Mouse (Mus musculus) forebrain, embryonic 12.5 days (tissue): ENCODE results near the gene Rplp2. TPM values are rescaled to one million over a fixed set of nuclear protein-coding genes. Genes with fewer than 3 reads are reported as not detected.

Source experiments
- ATAC-seq: fragments of 200-750 bp; cut with Nextera tagmentation; 2 replicates; pipeline ENCODE4 v1.8.0; 2017; ENCODE audit warnings: moderate TSS enrichment; ENCODE audit not compliant: low FRiP score
- H3K27ac ChIP-seq: fragments of 300-500 bp; sonication (generic); 2 replicates; pipeline ENCODE4 v1.5.1; 2016; ENCODE audit warnings: mild to moderate bottlenecking
- H3K27me3 ChIP-seq: fragments of 300-500 bp; sonication (generic); 2 replicates; pipeline ENCODE4 v1.6.1; 2016; ENCODE audit warnings: mild to moderate bottlenecking
- H3K36me3 ChIP-seq: fragments of 300-500 bp; sonication (generic); replicated peaks from 2 replicates; pipeline ENCODE4 v1.6.1; 2016; ENCODE audit warnings: mild to moderate bottlenecking
- H3K4me1 ChIP-seq: fragments of 300-500 bp; sonication (generic); 2 replicates; pipeline ENCODE4 v1.6.1; 2016
- H3K4me2 ChIP-seq: fragments of 300-500 bp; sonication (generic); 2 replicates; pipeline ENCODE4 v1.6.1; 2016; ENCODE audit warnings: mild to moderate bottlenecking, moderate library complexity
- H3K4me3 ChIP-seq: fragments of 300-500 bp; sonication (generic); replicated peaks from 2 replicates; pipeline ENCODE4 v1.5.1; 2016; ENCODE audit warnings: mild to moderate bottlenecking
- H3K9ac ChIP-seq: fragments of 300-500 bp; sonication (generic); 2 replicates; pipeline ENCODE4 v1.6.1; 2016; ENCODE audit warnings: mild to moderate bottlenecking
- H3K9me3 ChIP-seq: fragments of 300-500 bp; sonication (generic); 2 replicates; pipeline ENCODE4 v1.6.1; 2016
- WGBS: fragments of 180-500 bp; shearing (Covaris S2); methylation state at CpG from one replicate; pipeline ENCODE4 v1.1.7; 2016; 5-methylcytosine and 5-hydroxymethylcytosine counted together
- polyA plus RNA-seq: library from polyadenylated mRNA; unstranded; fragments of >200 nt; fragmentation: Nextera tagmentation; extraction: Ambion mirVana; gene quantifications from 2 replicates; pipeline ENCODE4 v1.2.1, GENCODE M21; 2016

The Rplp2 gene
- polyA plus RNA-seq, 1 experiment from 2014 or later = 986 TPM

DNA sequence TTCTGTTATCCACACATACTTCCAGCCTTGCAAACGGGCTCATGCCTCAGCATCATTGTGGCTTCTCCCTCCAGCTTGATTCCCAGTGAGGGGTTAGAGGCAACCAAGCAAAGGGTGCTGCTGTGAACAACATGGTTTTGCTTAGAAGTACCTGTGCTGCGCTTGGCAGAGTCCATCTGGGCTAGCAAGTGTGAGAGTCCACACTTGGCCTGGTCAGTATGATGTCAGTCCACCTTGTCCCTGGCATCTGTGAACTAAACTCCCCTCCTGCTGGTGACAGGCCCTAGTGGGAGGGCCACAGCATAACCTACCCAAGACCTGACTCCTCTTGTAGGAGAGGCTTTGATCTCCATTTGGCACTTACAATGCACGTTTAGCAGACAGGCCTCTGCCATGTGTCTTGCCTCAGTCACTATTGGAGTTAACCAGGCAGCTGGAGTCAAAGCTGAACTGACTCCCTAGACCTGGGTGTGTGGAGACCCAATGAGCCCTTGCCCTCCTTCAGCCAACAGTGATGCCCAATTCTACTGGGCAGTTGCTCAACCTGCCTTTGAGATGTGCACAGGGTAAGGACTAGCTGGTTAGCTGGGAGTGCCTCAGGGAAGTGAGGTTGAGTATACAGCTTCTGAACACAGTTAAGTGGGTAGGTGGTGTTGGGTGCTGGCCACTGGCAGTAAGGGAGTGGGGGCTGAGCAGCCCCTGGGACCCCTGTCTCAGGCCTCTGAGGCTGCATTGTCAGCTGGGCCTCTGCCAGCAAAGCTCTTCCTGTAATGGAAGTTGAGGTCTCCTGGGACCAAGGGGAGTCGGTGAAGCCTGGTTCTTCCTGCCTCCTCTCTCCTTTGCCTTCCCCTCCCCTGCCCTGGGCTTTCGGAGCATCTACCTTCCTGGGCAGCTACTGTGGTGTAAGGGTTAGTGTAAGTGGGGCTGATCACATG lies 37.3 kb downstream of the Rplp2 start:
- no peaks in the 10 kb centered on the region for H3K9me3 ChIP-seq
- ATAC-seq = no peak
- peaks cover 25% of the 10 kb centered on the region for H3K4me1 ChIP-seq
- H3K4me3 ChIP-seq = no peak overlapping the region
- H3K4me2 ChIP-seq = no peak overlapping the region
- no peaks in the 10 kb centered on the region for H3K36me3 ChIP-seq
- no peak overlapping the region for H3K9ac ChIP-seq
- peaks cover 30% of the 10 kb centered on the region for H3K27me3 ChIP-seq
- H3K27ac ChIP-seq = no peak overlapping the region
- 81% methylated on average over 5 of the region's 5 CpGs for WGBS

GRCm38 (mm10) chr7:141485186-141485585 lies 38.0 kb downstream of the Rplp2 start:
- Histone ChIP-seq H3K4me1 (peaks cover 25% of the 10 kb centered on the region), H3K4me2 (no peak overlapping the region), H3K9me3 (no peaks in the 10 kb centered on the region), H3K27ac (no peak overlapping the region), H3K27me3 (peaks cover 28% of the 10 kb centered on the region), H3K9ac (no peak overlapping the region), H3K4me3 (no peak overlapping the region), H3K36me3 (no peaks in the 10 kb centered on the region)
- 70% methylated on average over 2 of the region's 2 CpGs for WGBS
- ATAC-seq = no peak

- 87% methylated on average over 2 of the region's 2 CpGs for WGBS
- no peak overlapping the region for H3K4me2 ChIP-seq
- no peak for ATAC-seq
- H3K9ac ChIP-seq = no peak overlapping the region
- H3K36me3 ChIP-seq = no peaks in the 10 kb centered on the region
- peaks cover 25% of the 10 kb centered on the region for H3K4me1 ChIP-seq
- H3K4me3 ChIP-seq = no peak overlapping the region
- no peaks in the 10 kb centered on the region for H3K9me3 ChIP-seq
- no peak overlapping the region for H3K27ac ChIP-seq
- H3K27me3 ChIP-seq = peaks cover 25% of the 10 kb centered on the region
Measured at GRCm38 (mm10) chr7:141485606-141486005, 38.4 kb downstream of the Rplp2 start.

GRCm38 (mm10) chr7:141486239-141486638 lies 39.1 kb downstream of the Rplp2 start:
- Histone ChIP-seq H3K27ac (no peak overlapping the region), H3K4me2 (no peak overlapping the region), H3K9ac (no peak overlapping the region), H3K36me3 (no peaks in the 10 kb centered on the region), H3K27me3 (peaks cover 24% of the 10 kb centered on the region), H3K9me3 (no peaks in the 10 kb centered on the region), H3K4me1 (peaks cover 20% of the 10 kb centered on the region), H3K4me3 (no peak overlapping the region)
- ATAC-seq = no peak
- 86% methylated on average over 1 of the region's 1 CpGs for WGBS

DNA sequence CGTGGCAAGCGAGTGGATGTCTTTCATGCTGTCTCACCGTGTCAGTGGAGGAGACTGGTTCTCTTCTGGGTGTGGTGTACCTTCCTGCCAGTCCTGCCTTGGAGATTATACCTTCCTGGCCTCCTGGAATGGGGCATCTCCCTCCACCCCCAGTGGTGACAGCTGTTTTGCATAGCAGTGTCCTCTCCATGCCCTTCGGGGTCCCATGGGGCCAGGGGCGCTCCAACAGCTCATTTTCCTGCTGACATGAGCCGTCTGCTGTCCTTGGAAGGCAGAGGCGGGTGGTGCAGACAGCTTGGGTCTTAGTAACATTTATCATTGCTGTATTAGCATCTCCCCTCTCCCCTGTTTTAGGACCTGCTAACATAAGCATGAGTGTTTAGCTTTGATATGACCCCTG lies 40.0 kb downstream of the Rplp2 start:
- H3K27ac ChIP-seq = no peak overlapping the region

DNA sequence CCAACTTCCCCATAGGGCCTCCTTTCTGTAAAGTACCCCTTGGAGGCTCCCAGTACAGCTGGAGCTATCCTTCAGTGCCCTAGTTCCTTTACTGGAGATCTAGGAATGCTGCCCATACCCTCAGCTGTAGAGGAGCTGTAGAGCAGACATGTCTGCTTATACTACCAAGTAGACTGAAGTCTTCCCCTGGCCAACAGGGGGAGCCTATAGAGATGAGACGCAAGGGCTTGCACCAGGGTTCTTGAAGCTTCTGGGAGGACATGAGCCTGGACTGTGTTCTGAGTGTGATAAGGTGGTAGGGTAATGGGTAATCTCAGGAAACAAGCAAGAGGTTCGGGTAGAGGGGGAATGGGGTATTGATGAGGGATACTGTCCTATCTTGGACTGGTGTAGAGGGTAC lies 44.0 kb downstream of the Rplp2 start:
- WGBS = 77% methylated on average over 2 of the region's 2 CpGs
- no peak overlapping the region for H3K9ac ChIP-seq
- H3K27me3 ChIP-seq = no peaks in the 10 kb centered on the region
- no peak for ATAC-seq
- no peak overlapping the region for H3K4me2 ChIP-seq
- H3K27ac ChIP-seq = no peak overlapping the region
- H3K9me3 ChIP-seq = no peaks in the 10 kb centered on the region
- no peaks in the 10 kb centered on the region for H3K4me1 ChIP-seq
- H3K36me3 ChIP-seq = peaks cover 20% of the 10 kb centered on the region; the same call in 1 of the 2 replicates
- H3K4me3 ChIP-seq = no peak overlapping the region

More for the DNA sequence above, 40.0 kb downstream of the Rplp2 start:
- no peak overlapping the region for H3K9ac ChIP-seq
- H3K36me3 ChIP-seq = 0 out of 2 replicates have a peak, but pooled peaks cover 7% of the 10 kb centered on the region
- H3K4me1 ChIP-seq = peaks cover 13% of the 10 kb centered on the region
- H3K27me3 ChIP-seq = peaks cover 18% of the 10 kb centered on the region
- 89% methylated on average over 7 of the region's 7 CpGs for WGBS
- no peaks in the 10 kb centered on the region for H3K9me3 ChIP-seq
- H3K4me3 ChIP-seq = no peak overlapping the region
- no peak for ATAC-seq
- no peak overlapping the region for H3K4me2 ChIP-seq

DNA sequence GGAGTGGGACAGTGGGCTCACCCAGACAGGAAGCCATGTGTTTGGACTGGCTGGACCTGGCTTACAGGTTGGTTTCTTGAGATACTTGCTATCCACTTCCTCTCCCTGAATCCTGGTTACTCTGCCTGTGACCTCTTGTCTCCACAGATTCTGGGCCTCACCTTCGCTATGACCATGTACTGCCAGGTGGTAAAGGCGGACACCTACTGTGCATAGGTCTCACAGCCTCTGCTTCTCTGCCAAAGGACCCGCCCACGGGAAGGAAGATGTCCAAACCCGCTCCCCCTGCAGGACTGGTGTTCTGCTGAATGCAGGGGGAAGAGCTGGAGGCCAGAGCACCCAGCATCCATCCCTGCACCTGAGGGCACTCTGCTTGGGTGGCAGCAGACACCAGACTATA lies 45.6 kb downstream of the Rplp2 start:
- WGBS = 89% methylated on average over 5 of the region's 5 CpGs
- Histone ChIP-seq H3K9me3 (no peaks in the 10 kb centered on the region), H3K36me3 (peaks cover 22% of the 10 kb centered on the region; the same call in 1 of the 2 replicates), H3K27ac (no peak overlapping the region), H3K4me1 (no peaks in the 10 kb centered on the region), H3K27me3 (no peaks in the 10 kb centered on the region), H3K4me3 (no peak overlapping the region), H3K9ac (no peak overlapping the region), H3K4me2 (no peak overlapping the region)
- no peak for ATAC-seq

- H3K9ac ChIP-seq = no peak overlapping the region
- no peak for ATAC-seq
- no peak overlapping the region for H3K27ac ChIP-seq
- H3K36me3 ChIP-seq = peaks cover 22% of the 10 kb centered on the region; the same call in 1 of the 2 replicates
- H3K4me3 ChIP-seq = no peak overlapping the region
- 89% methylated on average over 1 of the region's 1 CpGs for WGBS
- H3K4me2 ChIP-seq = no peak overlapping the region
- no peaks in the 10 kb centered on the region for H3K27me3 ChIP-seq
- H3K9me3 ChIP-seq = no peaks in the 10 kb centered on the region
- H3K4me1 ChIP-seq = no peaks in the 10 kb centered on the region
Measured at GRCm38 (mm10) chr7:141493729-141494128, 46.6 kb downstream of the Rplp2 start.

DNA sequence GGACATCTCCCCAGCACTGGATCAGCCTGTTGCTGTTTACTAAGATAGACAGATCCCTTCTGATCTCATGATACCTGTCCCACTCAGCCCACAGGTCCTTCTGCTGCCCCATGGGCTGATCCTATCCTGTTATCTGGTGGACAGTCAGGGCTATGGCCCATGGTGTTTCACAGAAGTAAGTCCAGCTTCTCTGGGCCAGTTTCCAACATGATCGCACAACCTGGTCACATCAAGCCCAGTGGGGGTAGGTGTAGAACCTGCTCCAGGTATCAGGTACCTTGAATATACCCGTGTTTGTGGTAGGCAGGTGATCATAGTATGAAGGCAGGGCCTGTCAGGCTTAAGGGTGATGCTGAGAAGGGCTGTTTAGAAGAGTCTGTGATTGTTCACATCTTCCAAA lies 48.2 kb downstream of the Rplp2 start:
- ATAC-seq = no peak
- H3K9me3 ChIP-seq = no peaks in the 10 kb centered on the region
- 77% methylated on average over 2 of the region's 2 CpGs for WGBS
- H3K36me3 ChIP-seq = peaks cover 29% of the 10 kb centered on the region; the same call in 1 of the 2 replicates
- H3K9ac ChIP-seq = no peak overlapping the region
- no peak overlapping the region for H3K4me3 ChIP-seq
- H3K4me1 ChIP-seq = no peaks in the 10 kb centered on the region
- no peaks in the 10 kb centered on the region for H3K27me3 ChIP-seq
- no peak overlapping the region for H3K27ac ChIP-seq
- no peak overlapping the region for H3K4me2 ChIP-seq

DNA sequence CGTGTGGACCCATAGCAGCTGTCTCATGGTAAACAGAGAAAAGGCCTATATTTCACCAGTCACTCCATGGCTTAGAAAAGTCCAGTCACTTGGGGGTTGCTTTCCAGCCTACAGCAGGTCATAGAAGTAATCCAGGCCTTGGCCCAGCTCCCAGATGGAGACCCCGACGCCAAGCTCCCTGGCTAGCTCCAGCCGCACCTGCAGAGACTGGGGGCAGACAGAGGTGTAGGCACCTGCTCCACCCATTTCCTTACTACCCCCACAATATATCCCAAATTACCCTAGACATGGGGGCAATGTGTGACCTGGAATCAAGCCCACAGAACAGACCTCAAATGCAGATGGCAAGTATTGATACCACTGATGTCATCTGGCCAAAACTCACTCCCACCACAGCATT lies 48.8 kb downstream of the Rplp2 start:
- no peaks in the 10 kb centered on the region for H3K4me1 ChIP-seq
- no peak overlapping the region for H3K9ac ChIP-seq
- H3K9me3 ChIP-seq = no peaks in the 10 kb centered on the region
- no peak overlapping the region for H3K27ac ChIP-seq
- no peaks in the 10 kb centered on the region for H3K27me3 ChIP-seq
- H3K4me3 ChIP-seq = no peak overlapping the region
- ATAC-seq = no peak
- H3K4me2 ChIP-seq = no peak overlapping the region
- 83% methylated on average over 4 of the region's 4 CpGs for WGBS
- H3K36me3 ChIP-seq = peaks cover 29% of the 10 kb centered on the region; the same call in 1 of the 2 replicates

GRCm38 (mm10) chr7:141497600-141497999 lies 50.4 kb downstream of the Rplp2 start:
- H3K36me3 ChIP-seq = peaks cover 24% of the 10 kb centered on the region
- H3K4me2 ChIP-seq = no peak overlapping the region
- no peaks in the 10 kb centered on the region for H3K9me3 ChIP-seq
- H3K27me3 ChIP-seq = no peaks in the 10 kb centered on the region
- no peak overlapping the region for H3K4me3 ChIP-seq
- H3K9ac ChIP-seq = no peak overlapping the region
- ATAC-seq = no peak
- no peaks in the 10 kb centered on the region for H3K4me1 ChIP-seq
- 89% methylated on average over 3 of the region's 3 CpGs for WGBS
- no peak overlapping the region for H3K27ac ChIP-seq
